Comparison of ENCODE assay signal across 9 mouse cellular contexts in genomic region chr12:82188321-82189075, GRCm38 (mm10). TPM values are rescaled to one million over a fixed set of nuclear protein-coding genes. Genes with fewer than 3 reads are reported as not detected.
DNase-seq lines count a peak whose midpoint lies in the region; ATAC-seq and TF ChIP-seq lines count a peak whose summit lies in the region.
"Had no signal": no experiment of that assay in that cellular context is flagged by ENCODE, and none has a peak within 500 bp of the region (broad histone marks: within the 10 kb centered on the region; RNA-seq: fewer than 3 reads in every experiment).

No protein-coding gene starts in this region.

- H3K4me2 ChIP-seq in kidney, embryonic 14.5 days (replicated peaks; ENCODE audit: low read depth, low read length) = peak overlapping the region; percentile 3; the same call in 1 of the 2 replicates

- 52% methylated on average over 9 of the region's 9 CpGs for WGBS in kidney, embryonic 14.5 days
- WGBS in embryonic facial prominence, embryonic 10.5 days = 60% methylated on average over 9 of the region's 9 CpGs

- no peak for TF ChIP-seq CTCF in G1E (IDR thresholded peaks at IDR 0.05; ENCODE audit: low read depth, low read length)

- no peak for DNase-seq in kidney, adult 18-20 months
- DNase-seq in G1E (ENCODE audit: low spot score) = no peak
- DNase-seq in embryonic facial prominence, embryonic 10.5 days (ENCODE audit: low spot score) = peak; percentile 8
- DNase-seq in kidney, postnatal 25 days = peak; percentile 24 to 39
- DNase-seq in frontal cortex, postnatal 36 days (ENCODE audit: low spot score in 2 of 2) = no peak
- no peak for DNase-seq in cerebellum, adult 8-10 months
- DNase-seq in ovary, postnatal 10 days (ENCODE audit: low spot score) = no peak

- no peak overlapping the region for H3K4me3 ChIP-seq in kidney, embryonic 14.5 days (ENCODE audit: low read length)
- H3K4me3 ChIP-seq in G1E (ENCODE audit: low read depth, low read length) = peak overlapping the region; percentile 62; the same call in 1 of the 2 replicates
- H3K4me3 ChIP-seq in embryonic facial prominence, embryonic 10.5 days = no peak overlapping the region

- H3K4me1 ChIP-seq in kidney, embryonic 14.5 days (ENCODE audit: control insufficient read depth, insufficient read depth, low read length) = peaks cover 32% of the 10 kb centered on the region
- peaks cover 71% of the 10 kb centered on the region for H3K4me1 ChIP-seq in G1E (ENCODE audit: insufficient read depth, low read depth, low read length)
- peaks cover 66% of the 10 kb centered on the region for H3K4me1 ChIP-seq in embryonic facial prominence, embryonic 10.5 days

- no peak overlapping the region for H3K9ac ChIP-seq in kidney, embryonic 14.5 days (ENCODE audit: low read depth, low read length)

- H3K27me3 ChIP-seq in kidney, embryonic 14.5 days (ENCODE audit: control insufficient read depth, insufficient read depth, low read length) = no peaks in the 10 kb centered on the region
- H3K27me3 ChIP-seq in G1E (ENCODE audit: insufficient read depth, low read length) = no peaks in the 10 kb centered on the region
- H3K27me3 ChIP-seq in embryonic facial prominence, embryonic 10.5 days (replicated peaks; ENCODE audit: low read depth, poor library complexity, severe bottlenecking) = no peaks in the 10 kb centered on the region

- no peak for ATAC-seq in kidney, embryonic 14.5 days (ENCODE audit: low FRiP score, low TSS enrichment)
- no peak for ATAC-seq in G1E (ENCODE audit: extremely low read depth, insufficient number of reproducible peaks, low FRiP score, poor library complexity, severe bottlenecking)

- no peaks in the 10 kb centered on the region; the same call in 1 of the 2 replicates for H3K36me3 ChIP-seq in kidney, embryonic 14.5 days (ENCODE audit: control insufficient read depth, insufficient read depth, low read length)
- peaks cover 66% of the 10 kb centered on the region for H3K36me3 ChIP-seq in G1E (replicated peaks)
- peaks cover 15% of the 10 kb centered on the region; the same call in 1 of the 2 replicates for H3K36me3 ChIP-seq in embryonic facial prominence, embryonic 10.5 days (replicated peaks)

- H3K9me3 ChIP-seq in kidney, embryonic 14.5 days (ENCODE audit: control insufficient read depth, low read length) = no peaks in the 10 kb centered on the region
- no peaks in the 10 kb centered on the region for H3K9me3 ChIP-seq in G1E (replicated peaks)
- 0 out of 2 replicates have a peak, but pooled peaks cover 2% of the 10 kb centered on the region for H3K9me3 ChIP-seq in embryonic facial prominence, embryonic 10.5 days

- H3K27ac ChIP-seq in kidney, embryonic 14.5 days (ENCODE audit: low read depth, low read length) = peak overlapping the region; percentile 30; the same call in 1 of the 2 replicates
- H3K27ac ChIP-seq in embryonic facial prominence, embryonic 10.5 days (replicated peaks) = peak overlapping the region; percentile 63
- H3K27ac ChIP-seq: macrophage had no signal

RNA-seq across cellular contexts. Expression of gene Sipa1l1, which starts 19.4 kb away (rescaled TPM):
- polyA plus RNA-seq in kidney, embryonic 14.5 days (2014; fragmentation: Nextera tagmentation; extraction: Ambion mirVana) = 28.6 and 43.8 TPM in 2 replicates
- total RNA-seq in G1E (2014; fragmentation: Nextera tagmentation) (330 and 365 TPM in 2 replicates), G1E (2017) (145 and 161 TPM in 2 replicates)
- polyA plus RNA-seq in G1E (2012) = 107 and 141 TPM in 2 replicates
- polyA plus RNA-seq in embryonic facial prominence, embryonic 10.5 days (2016; fragmentation: Nextera tagmentation; extraction: Ambion mirVana) = 34.0 and 36.5 TPM in 2 replicates

Comparison
In these comparisons a context has a peak if more than half of its experiments do, and no peak if none do; other contexts are left out.
1. DNase-seq: peak in embryonic facial prominence, embryonic 10.5 days (single experiment) and kidney, postnatal 25 days (2 of 2); none in kidney, adult 18-20 months (single experiment), G1E (single experiment), frontal cortex, postnatal 36 days (0 of 2), cerebellum, adult 8-10 months (single experiment) and ovary, postnatal 10 days (single experiment).